8 mouse cellular contexts compared by ENCODE assay signal in genomic region chr13:81710775-81711545, GRCm38 (mm10). TPM values are rescaled to one million over a fixed set of nuclear protein-coding genes. Genes with fewer than 3 reads are reported as not detected.
A peak's percentile ranks its signal among the peaks of the same experiment; 100 is the strongest.
DNase-seq lines count a peak whose midpoint lies in the region; ATAC-seq and TF ChIP-seq lines count a peak whose summit lies in the region.

TSS of gene Polr3g (minus strand) at chr13:81711013.
TSS of gene Mblac2 (plus strand) at chr13:81711341.

- H3K27me3 ChIP-seq in G1E (ENCODE audit: insufficient read depth, low read length): no peaks in the 10 kb centered on the region
- H3K27me3 ChIP-seq in forebrain, embryonic 16.5 days (replicated peaks; ENCODE audit: control insufficient read depth, insufficient read depth, low read length): no peaks in the 10 kb centered on the region
- H3K27me3 ChIP-seq in lung, embryonic 14.5 days (ENCODE audit: insufficient read depth, low read length): no peaks in the 10 kb centered on the region
- H3K27me3 ChIP-seq in thymus, adult 2 months (ENCODE audit: control insufficient read depth, insufficient read depth, low read length): no peaks in the 10 kb centered on the region

- peak within 1 kb of the TSS; percentile 86 for H3K4me2 ChIP-seq in forebrain, embryonic 16.5 days (ENCODE audit: low read length)
- peak within 1 kb of the TSS; percentile 100 for H3K4me2 ChIP-seq in lung, embryonic 14.5 days

- peak; percentile 82 for ATAC-seq in G1E (ENCODE audit: extremely low read depth, insufficient number of reproducible peaks, low FRiP score, poor library complexity, severe bottlenecking)
- peak; percentile 97 for ATAC-seq in forebrain, embryonic 16.5 days
- peak; percentile 97 for ATAC-seq in lung, embryonic 14.5 days (ENCODE audit: insufficient read depth)

- H3K27ac ChIP-seq in forebrain, embryonic 16.5 days (ENCODE audit: low read length): peak within 1 kb of the TSS; percentile 85
- H3K27ac ChIP-seq in layer of hippocampus, adult 2 months: peak within 1 kb of the TSS; percentile 98
- H3K27ac ChIP-seq in lung, embryonic 14.5 days (ENCODE audit: low read depth): peak within 1 kb of the TSS; percentile 81
- peak within 1 kb of the TSS; percentile 67 for H3K27ac ChIP-seq in olfactory bulb, adult 2 months (ENCODE audit: insufficient read depth, low read depth, low read length)
- peak within 1 kb of the TSS; percentile 66 for H3K27ac ChIP-seq in thymus, adult 2 months (ENCODE audit: control insufficient read depth, insufficient read depth, low read length)

- intact Hi-C loops in heart, postnatal 36 days (cut with DNase I): loop anchor here (5.0 kb wide), 2 partner anchors 51 to 71 kb away; partner anchors contain the start of gene Cetn3

- under 1% methylated on average over 61 of the region's 61 CpGs for WGBS in forebrain, embryonic 16.5 days
- under 1% methylated on average over 61 of the region's 61 CpGs for WGBS in lung, embryonic 14.5 days
- under 1% methylated on average over 61 of the region's 61 CpGs for WGBS in olfactory bulb, adult 2 months
- 0% methylated on average over 61 of the region's 61 CpGs for WGBS in thymus, adult 2 months

- peak within 1 kb of the TSS; percentile 92 for H3K4me3 ChIP-seq in G1E (ENCODE audit: low read depth, low read length)
- peak within 1 kb of the TSS; percentile 85 for H3K4me3 ChIP-seq in forebrain, embryonic 16.5 days (replicated peaks; ENCODE audit: low read length)
- H3K4me3 ChIP-seq in layer of hippocampus, adult 2 months: peak within 1 kb of the TSS; percentile 97
- H3K4me3 ChIP-seq in lung, embryonic 14.5 days (ENCODE audit: low read depth, low read length): peak within 1 kb of the TSS; percentile 73
- peak within 1 kb of the TSS; percentile 80 for H3K4me3 ChIP-seq in olfactory bulb, adult 2 months (ENCODE audit: insufficient read depth, low read depth, low read length)
- H3K4me3 ChIP-seq in thymus, adult 2 months (ENCODE audit: control insufficient read depth, insufficient read depth, low read length): peak within 1 kb of the TSS; percentile 79

- TF ChIP-seq POLR2A in olfactory bulb, adult 2 months (IDR thresholded peaks at IDR 0.05; ENCODE audit: insufficient read depth, low read depth, low read length): peak; percentile 67
- TF ChIP-seq POLR2A in thymus, adult 2 months (IDR thresholded peaks at IDR 0.05; ENCODE audit: control insufficient read depth, extremely low read depth, insufficient read depth, low read length, poor library complexity): peak; percentile 69; the same call in 1 of the 2 replicates

- no peaks in the 10 kb centered on the region for H3K9me3 ChIP-seq in G1E (replicated peaks)
- no peaks in the 10 kb centered on the region; the same call in 1 of the 2 replicates for H3K9me3 ChIP-seq in forebrain, embryonic 16.5 days (ENCODE audit: control insufficient read depth, low read length)
- H3K9me3 ChIP-seq in lung, embryonic 14.5 days (ENCODE audit: low read depth, low read length): no peaks in the 10 kb centered on the region

- TF ChIP-seq CTCF in G1E (IDR thresholded peaks at IDR 0.05; ENCODE audit: low read depth, low read length): no peak
- TF ChIP-seq CTCF in layer of hippocampus, adult 2 months (conservative IDR thresholded peaks at IDR 0.05): peak; percentile 51
- peak; percentile 9; the same call in 1 of the 2 replicates for TF ChIP-seq CTCF in lung, embryonic 14.5 days (IDR thresholded peaks at IDR 0.05; ENCODE audit: low read depth)
- no peak for TF ChIP-seq CTCF in olfactory bulb, adult 2 months (IDR thresholded peaks at IDR 0.05; ENCODE audit: insufficient read depth, low read depth, low read length)
- 0 out of 2 replicates have a peak, but pooled peaks have one; percentile 45 for TF ChIP-seq CTCF in thymus, adult 2 months (IDR thresholded peaks at IDR 0.05; ENCODE audit: borderline replicate concordance, control insufficient read depth, extremely low read depth, insufficient read depth, low read length, poor library complexity)

- peak within 1 kb of the TSS; percentile 79 for H3K9ac ChIP-seq in forebrain, embryonic 16.5 days (replicated peaks; ENCODE audit: low read depth, low read length)
- peak within 1 kb of the TSS; percentile 55 for H3K9ac ChIP-seq in lung, embryonic 14.5 days

- H3K36me3 ChIP-seq in G1E (replicated peaks): peaks cover 16% of the 10 kb centered on the region
- H3K36me3 ChIP-seq in forebrain, embryonic 16.5 days (ENCODE audit: control insufficient read depth, insufficient read depth): no peaks in the 10 kb centered on the region
- no peaks in the 10 kb centered on the region for H3K36me3 ChIP-seq in lung, embryonic 14.5 days (ENCODE audit: insufficient read depth)
- no peaks in the 10 kb centered on the region for H3K36me3 ChIP-seq in thymus, adult 2 months (ENCODE audit: control insufficient read depth, insufficient read depth, low read length)

- peaks cover 58% of the 10 kb centered on the region for H3K4me1 ChIP-seq in G1E (ENCODE audit: insufficient read depth, low read depth, low read length)
- H3K4me1 ChIP-seq in forebrain, embryonic 16.5 days (replicated peaks; ENCODE audit: control insufficient read depth, insufficient read depth, low read length): peaks cover 19% of the 10 kb centered on the region
- peaks cover 7% of the 10 kb centered on the region; the same call in 1 of the 2 replicates for H3K4me1 ChIP-seq in lung, embryonic 14.5 days (ENCODE audit: insufficient read depth)
- H3K4me1 ChIP-seq in olfactory bulb, adult 2 months (ENCODE audit: control insufficient read depth, insufficient read depth, low read length): peaks cover 4% of the 10 kb centered on the region
- H3K4me1 ChIP-seq in thymus, adult 2 months (replicated peaks; ENCODE audit: control insufficient read depth, insufficient read depth, low read length): peaks cover 10% of the 10 kb centered on the region

- DNase-seq in G1E (ENCODE audit: low spot score): peak; percentile 85
- peak; percentile 94 to 98 for DNase-seq in cerebellum, adult 18-20 months
- peak; percentile 96 to 98 for DNase-seq in heart, postnatal 36 days
- DNase-seq in layer of hippocampus, adult 2 months (ENCODE audit: low spot score in 2 of 2): peak; percentile 95 to 97
- DNase-seq in lung, embryonic 14.5 days: peak; percentile 98
- DNase-seq in thymus, adult 2 months: peak; percentile 99

RNA-seq across cellular contexts. Expression of gene Polr3g, which starts in this region (rescaled TPM):
- total RNA-seq in G1E (2014; fragmentation: Nextera tagmentation) (32.7 and 46.3 TPM in 2 replicates), G1E (2017) (43.7 and 46.2 TPM in 2 replicates)
- polyA plus RNA-seq in G1E (2012): 1.1 and 2.0 TPM in 2 replicates
- 3.3 and 3.8 TPM in 2 replicates for polyA plus RNA-seq in forebrain, embryonic 16.5 days (2015; fragmentation: Nextera tagmentation; extraction: Ambion mirVana)
- 1 to 10 TPM; 2.7 to 3.7 TPM for total RNA-seq in heart, postnatal 36 days (2021)
- 1 to 10 TPM; 4.1 to 5.4 TPM for total RNA-seq in layer of hippocampus, adult 2 months (2021)
- 13.6 and 15.1 TPM in 2 replicates for polyA plus RNA-seq in lung, embryonic 14.5 days (2014; fragmentation: Nextera tagmentation; extraction: Ambion mirVana)
- polyA plus RNA-seq in olfactory bulb, adult 2 months (2012; ENCODE audit: insufficient read depth, insufficient read length, low replicate concordance, missing spikeins): not detected in 2 replicates
- polyA plus RNA-seq in thymus, adult 2 months (2012; rRNA removed): 6.3 and 6.7 TPM in 2 replicates

RNA-seq across cellular contexts. Expression of gene Mblac2, which starts in this region (rescaled TPM):
- total RNA-seq in G1E (2014; fragmentation: Nextera tagmentation): 7.8 and 9.9 TPM in 2 replicates
- total RNA-seq in G1E (2017): 5.1 and 6.1 TPM in 2 replicates
- polyA plus RNA-seq in G1E (2012): 0.62 and 0.75 TPM in 2 replicates
- 33.9 and 38.4 TPM in 2 replicates for polyA plus RNA-seq in forebrain, embryonic 16.5 days (2015; fragmentation: Nextera tagmentation; extraction: Ambion mirVana)
- total RNA-seq in heart, postnatal 36 days (2021): 1 to 10 TPM; 2.8 to 4.9 TPM
- 10 to 100 TPM; 20.2 to 21.6 TPM for total RNA-seq in layer of hippocampus, adult 2 months (2021)
- polyA plus RNA-seq in lung, embryonic 14.5 days (2014; fragmentation: Nextera tagmentation; extraction: Ambion mirVana): 5.3 and 5.7 TPM in 2 replicates
- not detected in 2 replicates for polyA plus RNA-seq in olfactory bulb, adult 2 months (2012; ENCODE audit: insufficient read depth, insufficient read length, low replicate concordance, missing spikeins)
- polyA plus RNA-seq in thymus, adult 2 months (2012; rRNA removed): 3.8 and 4.2 TPM in 2 replicates

Comparison
In these comparisons a context has a peak if more than half of its experiments do, and no peak if none do; other contexts are left out.
1. Peak in every context shown above with its lines: DNase-seq, ATAC-seq, H3K4me3 ChIP-seq and H3K27ac ChIP-seq.
2. RNA of gene Polr3g (total RNA-seq): 32.7 to 46.3 TPM in G1E; 4.1 to 5.4 TPM in layer of hippocampus, adult 2 months and 2.7 to 3.7 TPM in heart, postnatal 36 days; every median in the first group is over 4 times any median in the second.
3. CTCF ChIP-seq: peak in layer of hippocampus, adult 2 months (single experiment), lung, embryonic 14.5 days (single experiment) and thymus, adult 2 months (single experiment); none in G1E (single experiment) and olfactory bulb, adult 2 months (single experiment).